Mouse (Mus musculus) c-Kit-positive CD71-positive TER-119-positive erythroid progenitor cells, embryonic 14.5 days (primary cell): ENCODE data around the gene Arhgap31.
"Not testable (repeated sequence)": the region's sequence is repeated elsewhere in the genome, so short reads cannot be mapped to it uniquely, and the experiment has no call there.

Experiments
- DNase-seq: peaks from one replicate; pipeline ENCODE4 v3.0.0-alpha.2; 2013; ENCODE audit warnings: low spot score

The Arhgap31 gene

GRCm38 (mm10) chr16:38688531-38689264, 24.4 kb downstream of the Arhgap31 start:
- no peak for DNase-seq

DNA sequence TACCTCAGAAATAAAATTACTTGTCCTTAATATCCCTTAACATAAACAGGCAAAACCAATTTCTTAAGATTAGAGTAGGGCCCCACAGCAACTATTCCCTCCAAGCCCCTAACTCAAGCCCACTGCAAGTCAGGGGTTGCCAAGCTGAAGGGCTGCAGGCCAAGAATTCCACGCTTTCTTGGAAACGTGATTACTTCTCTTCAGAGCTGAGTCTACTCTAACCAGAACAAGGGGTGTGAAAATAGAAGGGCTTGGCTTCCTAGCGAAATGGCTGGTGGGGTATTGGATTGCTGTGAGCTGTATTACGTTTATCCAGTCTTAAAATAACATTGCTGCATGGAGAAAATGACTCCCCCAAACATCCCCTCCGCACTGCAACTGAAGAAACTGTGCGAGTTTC, 25.4 kb downstream of the Arhgap31 start:
- DNase-seq, result no peak

DNA sequence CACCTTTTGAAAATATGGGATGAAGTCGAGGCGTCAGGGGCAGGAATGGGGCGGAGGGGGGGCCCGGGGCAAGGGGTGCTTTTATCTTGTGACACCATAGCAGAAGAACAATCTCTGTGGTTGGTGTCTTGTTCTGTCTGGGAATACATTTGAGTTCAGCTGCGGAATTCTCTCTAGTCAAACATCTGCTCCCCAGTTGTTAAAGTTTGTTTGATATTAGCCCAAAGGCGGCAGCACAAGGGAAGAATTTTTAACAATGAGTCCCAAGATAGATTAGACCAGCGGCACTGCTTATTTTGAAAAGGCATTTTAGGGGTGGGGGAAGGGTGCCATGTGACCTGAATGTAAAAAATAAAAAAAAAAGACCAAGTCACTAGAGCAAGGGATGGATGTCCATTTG, 30.0 kb downstream of the Arhgap31 start:
- DNase-seq, result no peak

- no peak for DNase-seq
These were observed 31.8 kb downstream of the Arhgap31 start for GRCm38 (mm10) chr16:38681313-38681712.

DNA sequence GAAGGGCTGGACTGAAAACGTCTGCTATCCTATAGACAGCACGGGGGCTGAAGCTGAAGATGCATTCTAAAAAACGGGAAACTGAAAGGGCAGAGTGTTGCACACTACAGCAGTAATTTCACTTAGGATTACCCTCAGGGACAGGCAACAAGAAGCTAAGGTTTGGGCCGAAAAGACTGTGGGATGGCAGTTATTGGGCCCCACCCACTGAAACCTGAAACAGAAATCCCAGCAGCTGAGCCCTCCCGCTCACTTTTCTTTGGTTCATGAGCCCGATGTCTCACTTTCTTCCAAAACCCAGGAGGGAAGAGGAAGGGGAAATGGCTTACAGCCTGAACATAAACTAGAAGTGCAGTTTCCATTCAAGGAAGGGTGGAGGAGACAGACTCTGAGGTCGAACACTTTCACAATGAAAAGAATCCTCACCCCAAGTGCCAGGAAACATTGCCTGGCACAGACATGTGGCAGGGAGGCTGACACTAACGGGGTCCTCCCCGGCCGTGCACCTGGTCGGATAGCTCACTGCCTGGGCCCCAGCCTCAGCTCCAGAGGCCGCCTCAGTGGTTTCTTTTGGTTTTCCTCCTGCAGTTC, 33.5 kb downstream of the Arhgap31 start:
- no peak for DNase-seq

GRCm38 (mm10) chr16:38678853-38679252, 34.2 kb downstream of the Arhgap31 start:
- DNase-seq, result no peak

- not testable (repeated sequence) for DNase-seq
These were observed 35.1 kb downstream of the Arhgap31 start for GRCm38 (mm10) chr16:38677941-38678340.

DNA sequence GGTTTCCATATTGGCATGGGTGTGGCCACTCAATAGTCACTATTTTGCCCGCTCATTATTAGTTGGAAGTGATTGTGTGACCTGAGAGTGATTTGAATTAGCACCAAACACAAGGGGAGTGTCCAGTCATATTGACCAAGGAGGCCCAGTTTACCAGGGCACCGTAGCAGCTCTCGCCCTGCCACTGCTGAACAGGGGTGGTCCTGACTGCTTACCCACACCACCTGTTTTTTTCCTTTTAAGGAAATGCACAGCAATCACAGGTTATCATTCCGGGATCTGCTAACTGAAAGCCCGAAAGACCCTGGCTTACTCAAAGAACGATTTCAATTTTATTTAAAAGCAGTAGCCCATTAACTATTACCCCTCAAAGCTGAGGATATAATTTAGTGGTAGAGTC, 35.9 kb downstream of the Arhgap31 start:
- no peak for DNase-seq

- no peak for DNase-seq
These were observed 36.4 kb downstream of the Arhgap31 start for GRCm38 (mm10) chr16:38676647-38677046.

DNA sequence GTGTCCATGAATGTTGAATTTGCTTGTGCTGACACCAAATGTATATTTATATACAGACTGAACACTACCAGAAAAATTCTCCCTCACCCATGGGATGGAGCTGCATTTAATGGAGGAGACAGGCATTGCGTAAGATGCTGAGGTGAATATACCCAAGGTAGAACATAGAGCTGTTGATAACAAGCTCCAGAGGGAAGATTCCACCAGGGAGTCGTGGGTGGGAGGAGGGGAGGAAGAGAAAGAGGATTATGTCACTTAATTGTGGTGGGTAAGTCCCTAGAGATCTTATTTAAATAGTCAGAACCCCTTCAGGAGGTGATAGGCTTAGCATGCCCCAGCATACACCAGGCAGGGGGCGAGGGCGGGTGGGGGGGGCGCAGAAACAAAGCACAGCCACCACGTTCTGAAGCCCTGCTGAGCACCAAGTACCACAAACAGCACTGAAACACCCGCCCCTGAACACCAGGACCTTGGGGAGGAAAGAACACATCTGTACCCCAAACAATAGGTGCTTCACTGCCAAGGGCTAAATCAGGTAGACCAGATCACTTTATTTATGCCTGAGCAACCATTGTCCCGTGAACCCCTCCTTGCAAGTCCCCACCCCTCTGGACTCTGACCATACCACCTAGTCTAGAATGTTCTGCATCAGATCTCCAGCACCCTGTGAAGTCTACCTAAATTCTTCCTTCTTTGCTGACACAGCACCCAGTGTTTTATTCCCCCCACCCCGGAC, 37.3 kb downstream of the Arhgap31 start:
- no peak for DNase-seq

GRCm38 (mm10) chr16:38674891-38675290, 38.2 kb downstream of the Arhgap31 start:
- no peak for DNase-seq

DNA sequence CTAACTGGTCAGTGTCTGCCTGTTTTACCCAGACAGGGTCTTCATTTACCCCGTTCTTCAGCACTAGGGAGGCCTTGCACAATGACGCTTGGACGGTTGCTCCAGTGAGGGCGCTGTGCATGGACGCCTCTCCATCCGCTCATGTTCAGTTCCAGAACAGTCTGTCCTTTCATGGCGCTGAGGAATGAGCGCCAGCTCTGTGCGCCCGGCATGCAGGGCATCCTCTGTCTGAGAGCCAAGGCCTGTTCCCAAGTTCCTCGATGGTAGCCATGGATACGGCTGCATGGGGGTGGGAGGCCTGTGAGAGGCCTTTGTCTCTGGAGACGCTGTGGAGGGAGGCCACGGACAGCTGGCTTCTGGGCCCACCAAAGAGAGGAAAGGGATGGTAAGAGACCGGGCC, 39.6 kb downstream of the Arhgap31 start:
- no peak for DNase-seq

- no peak for DNase-seq
These were observed 40.1 kb downstream of the Arhgap31 start for GRCm38 (mm10) chr16:38672947-38673346.

- DNase-seq, result no peak
These were observed 40.7 kb downstream of the Arhgap31 start for GRCm38 (mm10) chr16:38672370-38672769.

- no peak for DNase-seq
These were observed 42.3 kb downstream of the Arhgap31 start for GRCm38 (mm10) chr16:38670621-38671390.

- DNase-seq, result no peak
These were observed 44.0 kb downstream of the Arhgap31 start for GRCm38 (mm10) chr16:38668871-38669675.

DNA sequence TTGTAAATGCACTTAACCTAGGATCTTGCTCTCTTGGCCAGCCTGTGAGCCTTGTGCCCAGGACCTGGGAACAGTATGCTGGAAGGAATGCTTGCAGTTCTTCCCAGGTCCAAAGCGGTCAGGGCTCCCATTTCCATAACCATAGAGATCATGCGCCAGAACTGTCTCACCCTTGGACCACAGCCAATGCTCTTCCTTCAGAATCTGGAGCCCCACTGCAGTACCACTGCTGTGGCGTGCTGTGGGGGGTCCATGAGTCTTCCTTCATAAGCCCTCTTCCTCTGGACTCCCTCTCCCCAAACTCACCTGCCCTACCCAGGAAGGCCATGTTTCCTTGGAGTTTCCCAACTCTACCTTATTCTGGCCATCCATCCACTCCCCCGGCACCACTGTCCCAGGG, 46.6 kb downstream of the Arhgap31 start:
- DNase-seq, result no peak

GRCm38 (mm10) chr16:38666016-38666415, 47.1 kb downstream of the Arhgap31 start:
- DNase-seq, result no peak

DNA sequence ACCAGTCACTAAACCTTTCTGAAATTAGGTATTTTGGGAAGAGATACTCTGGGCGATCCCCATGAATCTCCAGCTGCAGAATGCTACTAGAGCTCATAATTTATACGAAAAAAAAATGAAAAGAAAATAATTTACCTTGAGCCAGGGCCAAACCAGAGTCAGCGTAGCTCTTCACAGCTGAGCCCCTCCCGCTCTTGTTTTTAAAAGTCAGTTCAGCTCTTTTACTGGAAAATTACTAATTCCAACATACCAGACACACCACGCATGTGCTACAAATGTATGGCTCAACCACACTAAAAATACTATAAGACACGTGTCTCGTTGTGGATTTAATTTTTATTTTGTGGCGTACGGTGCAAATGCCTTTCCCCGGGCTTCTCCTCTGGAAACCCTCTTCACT, 50.5 kb downstream of the Arhgap31 start:
- no peak for DNase-seq

GRCm38 (mm10) chr16:38654308-38654707, 58.8 kb downstream of the Arhgap31 start:
- DNase-seq, result no peak

- no peak for DNase-seq
These were observed 59.6 kb downstream of the Arhgap31 start for GRCm38 (mm10) chr16:38653390-38653871.
